Mouse (Mus musculus) thymus, adult 2 months (tissue): ENCODE measurements around the gene Sh3rf1. TPM values are rescaled to one million over a fixed set of nuclear protein-coding genes. Genes with fewer than 3 reads are reported as not detected.
A peak's percentile ranks its signal among the peaks of the same experiment; 100 is the strongest.

Experiments
- DNase-seq: peaks from one replicate; pipeline ENCODE4 v3.0.0; 2021
- H3K27ac ChIP-seq: fragments of 200-500 bp; 2 replicates; pipeline ENCODE4 v1.5.1; 2012; ENCODE audit warnings: low read length, control low read depth; ENCODE audit not compliant: control insufficient read depth, insufficient read depth
- H3K27me3 ChIP-seq: fragments of 200-500 bp; 2 replicates; pipeline ENCODE4 v1.6.1; 2012; ENCODE audit warnings: mild to moderate bottlenecking, low read length, moderate library complexity, mixed read lengths; ENCODE audit not compliant: control insufficient read depth, insufficient read depth
- H3K36me3 ChIP-seq: fragments of 200-500 bp; 2 replicates; pipeline ENCODE4 v1.6.1; 2012; ENCODE audit warnings: mild to moderate bottlenecking, low read length, moderate library complexity; ENCODE audit not compliant: control insufficient read depth, insufficient read depth
- H3K4me1 ChIP-seq: fragments of 200-500 bp; replicated peaks from 2 replicates; pipeline ENCODE4 v1.6.1; 2012; ENCODE audit warnings: low read length; ENCODE audit not compliant: control insufficient read depth, insufficient read depth
- H3K4me3 ChIP-seq: fragments of 200-500 bp; 2 replicates; pipeline ENCODE4 v1.5.1; 2012; ENCODE audit warnings: mild to moderate bottlenecking, low read length, control low read depth, moderate library complexity; ENCODE audit not compliant: control insufficient read depth, insufficient read depth
- CTCF ChIP-seq: fragments of 200-500 bp; IDR thresholded peaks from 2 replicates; pipeline ENCODE4 v1.5.1; 2012; ENCODE audit warnings: mild to moderate bottlenecking, control low read depth, low read length, moderate library complexity, borderline replicate concordance; ENCODE audit not compliant: control insufficient read depth, poor library complexity, insufficient read depth; ENCODE audit errors: extremely low read depth
- POLR2A ChIP-seq: fragments of 200-500 bp; IDR thresholded peaks from 2 replicates; pipeline ENCODE4 v1.6.1; 2012; ENCODE audit warnings: mild to moderate bottlenecking, low read length, control low read depth, moderate library complexity; ENCODE audit not compliant: control insufficient read depth, poor library complexity, insufficient read depth; ENCODE audit errors: extremely low read depth
- WGBS: fragments of 180-500 bp; shearing (Covaris S2); methylation state at CpG from one replicate; pipeline ENCODE4 v1.1.7; 2018; 5-methylcytosine and 5-hydroxymethylcytosine counted together
- polyA plus RNA-seq: library from polyadenylated mRNA; depleted of rRNA; stranded (reverse); fragments of >200 nt; gene quantifications from 2 replicates; pipeline ENCODE4 v1.2.3, GENCODE M21; 2012

Gene Sh3rf1
- polyA plus RNA-seq, 1 experiment: 7.6 TPM

GRCm38 (mm10) chr8:61419521-61419920, 195.8 kb downstream of the Sh3rf1 start:
- TF ChIP-seq CTCF (no peak), POLR2A (no peak)
- no peaks in the 10 kb centered on the region for H3K4me1 ChIP-seq
- no peaks in the 10 kb centered on the region for H3K36me3 ChIP-seq
- 95% methylated on average over 3 of the region's 3 CpGs for WGBS
- H3K27me3 ChIP-seq: no peaks in the 10 kb centered on the region
- no peak overlapping the region for H3K27ac ChIP-seq
- H3K4me3 ChIP-seq: no peak overlapping the region
- DNase-seq: no peak

GRCm38 (mm10) chr8:61420166-61420565, 196.5 kb downstream of the Sh3rf1 start:
- no peak overlapping the region for H3K27ac ChIP-seq
- no peak overlapping the region for H3K4me3 ChIP-seq
- TF ChIP-seq CTCF: no peak
- TF ChIP-seq POLR2A: no peak
- no peaks in the 10 kb centered on the region for H3K36me3 ChIP-seq
- no peaks in the 10 kb centered on the region for H3K4me1 ChIP-seq
- DNase-seq: no peak
- 74% methylated on average over 6 of the region's 6 CpGs for WGBS
- no peaks in the 10 kb centered on the region for H3K27me3 ChIP-seq

GRCm38 (mm10) chr8:61421606-61422005, 197.9 kb downstream of the Sh3rf1 start:
- H3K36me3 ChIP-seq: no peaks in the 10 kb centered on the region
- no peak for TF ChIP-seq POLR2A
- no peak for TF ChIP-seq CTCF
- WGBS: 93% methylated on average over 11 of the region's 11 CpGs

DNA sequence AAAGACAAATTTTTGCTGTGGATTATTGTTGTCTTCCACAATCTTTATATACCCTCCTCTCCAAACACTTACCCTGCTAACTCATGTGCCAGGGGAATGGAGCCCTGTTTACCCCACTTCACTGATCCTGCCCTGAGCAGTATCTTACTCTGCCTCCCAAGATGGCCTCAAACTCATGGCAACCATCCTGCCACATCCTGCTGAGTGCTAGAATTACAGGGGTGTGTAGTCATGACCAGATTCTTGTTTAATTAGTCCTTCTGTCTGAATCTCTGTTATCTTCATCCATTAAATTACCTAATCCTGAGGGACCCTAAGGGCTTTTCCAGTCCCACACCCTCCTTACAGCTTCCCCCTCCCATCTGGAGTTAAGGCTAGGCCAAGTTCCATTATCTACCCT, 201.5 kb downstream of the Sh3rf1 start:
- Histone ChIP-seq H3K27ac (no peak overlapping the region), H3K4me1 (peaks cover 8% of the 10 kb centered on the region), H3K36me3 (no peaks in the 10 kb centered on the region), H3K4me3 (no peak overlapping the region), H3K27me3 (no peaks in the 10 kb centered on the region)
- no peak for DNase-seq
- TF ChIP-seq CTCF: no peak

More at GRCm38 (mm10) chr8:61421606-61422005, 197.9 kb downstream of the Sh3rf1 start:
- no peak for DNase-seq
- no peak overlapping the region for H3K27ac ChIP-seq
- no peak overlapping the region for H3K4me3 ChIP-seq
- H3K27me3 ChIP-seq: no peaks in the 10 kb centered on the region
- no peaks in the 10 kb centered on the region for H3K4me1 ChIP-seq

GRCm38 (mm10) chr8:61426072-61426471, 202.4 kb downstream of the Sh3rf1 start:
- 38% methylated on average over 5 of the region's 5 CpGs for WGBS
- DNase-seq: peak; percentile 19

GRCm38 (mm10) chr8:61426671-61427070, 203.0 kb downstream of the Sh3rf1 start:
- 59% methylated on average over 5 of the region's 5 CpGs for WGBS
- DNase-seq: no peak
- Histone ChIP-seq H3K27me3 (no peaks in the 10 kb centered on the region), H3K36me3 (no peaks in the 10 kb centered on the region), H3K4me3 (no peak overlapping the region), H3K27ac (no peak overlapping the region), H3K4me1 (peaks cover 8% of the 10 kb centered on the region)
- TF ChIP-seq CTCF (no peak), POLR2A (no peak)

More at GRCm38 (mm10) chr8:61426072-61426471, 202.4 kb downstream of the Sh3rf1 start:
- Histone ChIP-seq H3K27me3 (no peaks in the 10 kb centered on the region), H3K27ac (no peak overlapping the region), H3K36me3 (no peaks in the 10 kb centered on the region), H3K4me1 (peaks cover 8% of the 10 kb centered on the region), H3K4me3 (no peak overlapping the region)
- TF ChIP-seq CTCF (no peak), POLR2A (no peak)
